Mouse (Mus musculus): ENCODE data around the gene Prepl. TPM values are rescaled to one million over a fixed set of nuclear protein-coding genes. Genes with fewer than 3 reads are reported as not detected.

Gene Prepl
- polyA plus RNA-seq (2014; fragmentation: Nextera tagmentation; extraction: Ambion mirVana) = 40.6 and 45.5 TPM in 2 replicates

DNA sequence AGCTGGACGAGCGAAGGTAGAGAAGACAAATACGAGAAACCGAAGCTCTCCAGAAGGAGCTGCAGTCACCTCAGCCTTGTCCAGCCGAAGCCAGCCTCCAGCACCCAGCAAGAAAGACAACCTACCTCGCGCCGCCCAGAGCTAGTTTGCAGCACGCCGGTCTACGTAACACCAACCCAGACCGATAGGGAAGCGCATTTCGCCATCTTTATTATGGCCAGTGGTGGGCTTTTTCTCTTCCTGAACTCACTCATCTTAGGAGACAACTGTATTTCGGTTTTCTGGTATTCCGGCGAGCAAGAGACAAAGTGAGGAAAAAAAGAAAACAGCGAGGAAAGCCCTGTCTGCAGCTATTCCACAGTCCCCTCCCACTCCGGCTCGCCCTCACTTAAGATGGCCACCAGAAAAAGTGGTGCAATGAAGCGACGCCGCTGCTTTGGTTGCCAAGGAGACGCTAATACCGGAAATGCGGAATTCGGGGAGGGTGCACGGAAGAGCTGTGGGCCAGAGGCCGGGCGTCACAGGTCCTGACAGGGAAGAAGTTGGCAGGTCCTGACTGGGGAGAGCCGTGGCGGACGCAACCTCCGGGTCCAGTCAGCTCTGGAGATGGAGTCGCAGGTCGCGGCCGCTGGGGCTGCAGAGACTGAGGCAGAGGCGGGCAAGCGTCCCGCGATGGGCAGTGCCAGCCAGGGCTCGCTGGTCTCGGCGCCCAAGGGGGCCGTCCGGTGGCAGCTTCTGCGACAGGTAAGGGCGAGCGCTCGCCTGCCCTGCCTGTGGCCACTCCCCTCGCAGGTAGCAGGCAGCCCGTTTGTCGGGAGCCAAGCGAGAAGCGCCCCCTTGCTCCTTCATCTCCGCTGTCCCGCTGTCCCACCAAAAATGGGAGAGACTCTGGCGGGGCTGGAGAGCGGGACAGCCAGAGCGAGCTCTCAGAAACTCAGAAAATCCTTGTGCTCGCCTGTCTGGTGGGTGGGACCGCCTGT is at the start of gene Prepl, which contains the start of gene Camkmt:
Gene Prepl, minus strand, starts transcription at position 122 of the 980 bp plus-strand sequence.
Gene Camkmt, plus strand, starts transcription at position 433 of the 980 bp plus-strand sequence.
- Histone ChIP-seq H3K9ac (replicated peaks; ENCODE audit: low read length) (peak within 1 kb of the TSS; percentile 79), H3K27ac (replicated peaks; ENCODE audit: low read depth, low read length) (peak within 1 kb of the TSS; percentile 56; the same call in 1 of the 2 replicates), H3K27me3 (ENCODE audit: control insufficient read depth, insufficient read depth, low read length) (no peaks in the 10 kb centered on the region), H3K4me2 (ENCODE audit: low read depth, low read length) (peak within 1 kb of the TSS; percentile 73), H3K9me3 (replicated peaks; ENCODE audit: control insufficient read depth, low read length) (no peaks in the 10 kb centered on the region), H3K4me1 (ENCODE audit: control insufficient read depth, insufficient read depth, low read length) (no peaks in the 10 kb centered on the region), H3K4me3 (ENCODE audit: low read depth, low read length) (peak within 1 kb of the TSS; percentile 85), H3K36me3 (replicated peaks; ENCODE audit: control insufficient read depth, insufficient read depth, low read depth, low read length) (no peaks in the 10 kb centered on the region)
- peak; percentile 99 for DNase-seq (ENCODE audit: low spot score)
- peak; percentile 98 for ATAC-seq (replicated peaks; ENCODE audit: insufficient number of reproducible peaks, low FRiP score, low TSS enrichment, low read depth)
- under 1% methylated on average over 62 of the region's 63 CpGs for WGBS

DNA sequence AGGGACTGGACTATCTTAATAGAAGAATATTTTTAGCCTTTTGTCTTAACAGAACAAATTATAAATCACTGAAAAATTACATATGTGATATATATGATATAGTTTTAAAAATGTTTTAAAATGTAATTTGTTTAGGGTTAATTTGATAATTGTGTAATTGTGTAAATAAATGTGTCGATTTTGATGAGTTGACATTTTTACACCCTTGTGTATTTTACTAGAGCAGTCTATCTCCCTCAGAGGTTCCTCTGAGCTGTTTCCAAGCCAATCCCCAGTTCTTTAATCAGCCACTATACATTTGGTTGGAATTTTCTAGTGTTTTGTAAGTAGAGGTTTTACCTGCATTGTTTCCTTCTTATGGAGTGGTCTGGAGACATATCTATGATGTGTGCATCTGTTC is 48.4 kb upstream of the Prepl start:
- Histone ChIP-seq H3K9ac (replicated peaks; ENCODE audit: low read length) (no peak overlapping the region), H3K4me3 (ENCODE audit: low read depth, low read length) (no peak overlapping the region), H3K27me3 (ENCODE audit: control insufficient read depth, insufficient read depth, low read length) (no peaks in the 10 kb centered on the region), H3K4me1 (ENCODE audit: control insufficient read depth, insufficient read depth, low read length) (no peaks in the 10 kb centered on the region), H3K36me3 (replicated peaks; ENCODE audit: control insufficient read depth, insufficient read depth, low read depth, low read length) (no peaks in the 10 kb centered on the region), H3K9me3 (replicated peaks; ENCODE audit: control insufficient read depth, low read length) (no peaks in the 10 kb centered on the region), H3K27ac (replicated peaks; ENCODE audit: low read depth, low read length) (no peak overlapping the region), H3K4me2 (ENCODE audit: low read depth, low read length) (no peak overlapping the region)
- no peak for DNase-seq (ENCODE audit: low spot score)
- WGBS = 78% methylated on average over 1 of the region's 1 CpGs
- no peak for ATAC-seq (replicated peaks; ENCODE audit: insufficient number of reproducible peaks, low FRiP score, low TSS enrichment, low read depth)

DNA sequence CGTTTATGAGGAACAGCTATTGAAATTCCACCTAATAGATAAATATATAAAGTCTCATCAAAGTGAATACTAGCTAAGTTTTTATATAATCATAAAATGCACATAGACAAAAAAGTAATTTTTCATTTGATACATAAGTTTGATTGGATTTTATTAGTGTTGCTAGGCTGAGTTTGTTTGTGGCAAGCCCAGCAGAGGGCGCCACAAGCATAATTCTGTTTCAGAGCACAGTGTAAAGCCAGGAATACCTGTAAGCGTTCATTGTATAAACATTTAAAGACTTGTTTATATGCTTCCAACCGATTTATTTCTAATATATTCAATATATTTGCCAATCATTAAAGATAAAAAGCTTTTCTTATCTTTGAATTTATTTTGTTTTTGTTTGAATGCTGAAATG is 26.6 kb upstream of the Prepl start:
- H3K9ac ChIP-seq (replicated peaks; ENCODE audit: low read length) = no peak overlapping the region
- peak; percentile 72 for DNase-seq (ENCODE audit: low spot score)
- WGBS = 31% methylated on average over 4 of the region's 4 CpGs

DNA sequence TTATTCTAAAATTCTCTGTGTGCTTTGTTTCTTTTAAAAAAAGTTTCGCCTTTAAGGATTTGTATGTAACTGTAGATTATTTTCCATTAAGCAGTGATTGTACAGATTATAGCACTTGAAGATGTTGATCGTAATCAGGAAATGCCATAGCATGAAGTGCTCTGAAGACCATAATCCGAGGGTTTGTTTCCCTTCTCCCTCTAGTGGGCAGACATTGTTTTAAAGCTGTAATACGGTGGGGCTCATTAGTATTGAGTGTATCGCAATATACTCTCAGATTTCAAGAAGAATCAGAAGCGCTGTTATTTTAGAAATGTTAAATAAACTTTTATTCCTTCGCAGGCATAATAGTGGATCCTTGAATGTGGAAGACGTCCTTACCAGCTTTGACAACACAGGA is 23.4 kb upstream of the Prepl start:
- DNase-seq (ENCODE audit: low spot score) (no peak), ATAC-seq (replicated peaks; ENCODE audit: insufficient number of reproducible peaks, low FRiP score, low TSS enrichment, low read depth) (no peak)
- Histone ChIP-seq H3K27ac (replicated peaks; ENCODE audit: low read depth, low read length) (no peak overlapping the region), H3K27me3 (ENCODE audit: control insufficient read depth, insufficient read depth, low read length) (no peaks in the 10 kb centered on the region), H3K4me1 (ENCODE audit: control insufficient read depth, insufficient read depth, low read length) (no peaks in the 10 kb centered on the region), H3K4me2 (ENCODE audit: low read depth, low read length) (no peak overlapping the region), H3K36me3 (replicated peaks; ENCODE audit: control insufficient read depth, insufficient read depth, low read depth, low read length) (no peaks in the 10 kb centered on the region), H3K9ac (replicated peaks; ENCODE audit: low read length) (no peak overlapping the region), H3K4me3 (ENCODE audit: low read depth, low read length) (no peak overlapping the region), H3K9me3 (replicated peaks; ENCODE audit: control insufficient read depth, low read length) (no peaks in the 10 kb centered on the region)
- 83% methylated on average over 8 of the region's 8 CpGs for WGBS

More for the DNA sequence above, 26.6 kb upstream of the Prepl start:
- no peaks in the 10 kb centered on the region for H3K9me3 ChIP-seq (replicated peaks; ENCODE audit: control insufficient read depth, low read length)
- H3K36me3 ChIP-seq (replicated peaks; ENCODE audit: control insufficient read depth, insufficient read depth, low read depth, low read length) = no peaks in the 10 kb centered on the region
- H3K4me1 ChIP-seq (ENCODE audit: control insufficient read depth, insufficient read depth, low read length) = no peaks in the 10 kb centered on the region
- H3K4me2 ChIP-seq (ENCODE audit: low read depth, low read length) = no peak overlapping the region
- no peak for ATAC-seq (replicated peaks; ENCODE audit: insufficient number of reproducible peaks, low FRiP score, low TSS enrichment, low read depth)
- no peak overlapping the region for H3K27ac ChIP-seq (replicated peaks; ENCODE audit: low read depth, low read length)
- H3K4me3 ChIP-seq (ENCODE audit: low read depth, low read length) = no peak overlapping the region
- no peaks in the 10 kb centered on the region for H3K27me3 ChIP-seq (ENCODE audit: control insufficient read depth, insufficient read depth, low read length)

DNA sequence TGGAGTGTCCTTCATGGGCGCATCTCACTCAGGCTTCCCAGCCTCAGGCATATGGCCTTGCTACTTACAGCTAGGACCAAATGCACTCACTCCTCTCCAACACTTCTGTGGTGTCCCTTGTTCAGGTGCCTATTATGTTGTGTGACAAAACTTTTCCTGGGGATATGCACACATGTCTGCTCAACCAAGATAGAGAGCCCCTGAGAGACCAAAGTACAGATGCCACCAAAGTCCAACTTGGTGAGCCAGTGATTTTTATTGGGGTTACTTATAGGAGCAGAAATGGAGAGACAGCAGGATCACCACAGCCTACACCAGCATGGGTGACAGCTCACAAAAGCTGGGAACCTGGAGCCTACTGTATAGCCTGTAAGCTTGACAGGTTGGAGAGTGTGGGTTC is 20.6 kb upstream of the Prepl start:
- H3K9me3 ChIP-seq (replicated peaks; ENCODE audit: control insufficient read depth, low read length) = no peaks in the 10 kb centered on the region

DNA sequence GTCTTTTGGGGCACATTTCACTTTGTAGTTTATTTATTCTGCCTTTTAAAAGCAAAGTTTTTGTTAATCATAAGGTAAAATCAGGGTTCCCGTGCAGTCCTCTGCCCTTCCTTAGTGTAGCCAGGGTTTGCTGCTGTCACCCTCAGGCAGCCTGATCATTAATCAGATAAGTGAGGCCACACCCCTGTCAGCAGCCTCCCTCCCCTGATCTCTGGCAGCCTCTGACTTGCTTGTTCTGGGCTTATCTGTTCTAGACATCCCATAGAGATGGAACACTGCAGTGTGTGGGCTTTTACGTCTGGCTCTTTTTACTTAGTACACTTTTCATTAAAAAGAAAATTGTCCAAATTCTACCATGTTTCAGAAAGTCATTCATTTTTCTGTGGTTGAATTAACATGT is 13.3 kb upstream of the Prepl start:
- Histone ChIP-seq H3K4me2 (ENCODE audit: low read depth, low read length) (no peak overlapping the region), H3K4me1 (ENCODE audit: control insufficient read depth, insufficient read depth, low read length) (no peaks in the 10 kb centered on the region), H3K9me3 (replicated peaks; ENCODE audit: control insufficient read depth, low read length) (no peaks in the 10 kb centered on the region), H3K27ac (replicated peaks; ENCODE audit: low read depth, low read length) (no peak overlapping the region), H3K36me3 (replicated peaks; ENCODE audit: control insufficient read depth, insufficient read depth, low read depth, low read length) (no peaks in the 10 kb centered on the region), H3K27me3 (ENCODE audit: control insufficient read depth, insufficient read depth, low read length) (no peaks in the 10 kb centered on the region), H3K9ac (replicated peaks; ENCODE audit: low read length) (no peak overlapping the region), H3K4me3 (ENCODE audit: low read depth, low read length) (no peak overlapping the region)
- ATAC-seq (replicated peaks; ENCODE audit: insufficient number of reproducible peaks, low FRiP score, low TSS enrichment, low read depth) (no peak), DNase-seq (ENCODE audit: low spot score) (no peak)
- WGBS = 52% methylated on average over 2 of the region's 2 CpGs

More for the DNA sequence above, 20.6 kb upstream of the Prepl start:
- H3K4me3 ChIP-seq (ENCODE audit: low read depth, low read length) = no peak overlapping the region
- no peaks in the 10 kb centered on the region for H3K27me3 ChIP-seq (ENCODE audit: control insufficient read depth, insufficient read depth, low read length)
- H3K4me1 ChIP-seq (ENCODE audit: control insufficient read depth, insufficient read depth, low read length) = no peaks in the 10 kb centered on the region
- no peak overlapping the region for H3K4me2 ChIP-seq (ENCODE audit: low read depth, low read length)
- no peak for ATAC-seq (replicated peaks; ENCODE audit: insufficient number of reproducible peaks, low FRiP score, low TSS enrichment, low read depth)
- H3K27ac ChIP-seq (replicated peaks; ENCODE audit: low read depth, low read length) = no peak overlapping the region
- H3K9ac ChIP-seq (replicated peaks; ENCODE audit: low read length) = no peak overlapping the region
- H3K36me3 ChIP-seq (replicated peaks; ENCODE audit: control insufficient read depth, insufficient read depth, low read depth, low read length) = no peaks in the 10 kb centered on the region
- WGBS = 92% methylated on average over 1 of the region's 1 CpGs
- DNase-seq (ENCODE audit: low spot score) = no peak

DNA sequence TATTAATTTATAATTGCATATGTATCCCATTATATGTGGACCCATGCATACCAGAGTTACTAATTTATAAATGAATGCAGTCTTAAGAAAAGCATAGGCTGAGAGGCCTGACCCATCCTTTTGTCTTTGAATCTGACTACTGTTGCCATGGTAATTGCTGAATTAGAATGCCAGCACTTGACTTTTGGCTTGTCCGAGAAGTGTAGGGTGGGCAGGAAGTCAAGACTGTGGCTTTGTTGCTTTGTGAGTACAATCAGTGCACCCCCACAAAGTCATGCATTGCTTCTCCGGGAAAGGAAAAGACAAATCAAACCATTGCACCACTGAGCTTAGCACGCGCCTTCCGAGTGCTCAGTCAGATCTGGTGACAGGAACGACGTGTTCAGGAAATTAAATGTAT is 11.7 kb upstream of the Prepl start:
- 83% methylated on average over 7 of the region's 7 CpGs for WGBS
- DNase-seq (ENCODE audit: low spot score) = no peak

DNA sequence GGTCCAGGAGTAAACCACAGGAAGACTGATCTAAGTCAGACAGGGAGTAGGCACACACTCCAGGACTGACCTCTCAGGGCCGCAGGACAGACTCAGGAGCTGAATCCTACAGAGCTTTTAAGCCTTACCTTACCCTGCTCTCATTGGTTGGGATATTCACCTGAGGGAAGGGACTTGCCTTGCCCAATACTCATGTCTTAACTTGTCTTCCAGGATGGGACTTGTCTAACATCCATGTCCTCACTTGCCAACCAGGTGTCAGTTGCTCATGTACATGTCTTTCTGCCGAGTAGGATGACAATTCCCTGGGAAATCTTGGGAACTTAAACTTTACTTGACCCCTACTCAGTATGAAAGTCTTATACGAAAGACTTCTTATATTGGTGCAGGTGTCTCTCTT is 10.2 kb upstream of the Prepl start:
- Histone ChIP-seq H3K9ac (replicated peaks; ENCODE audit: low read length) (no peak overlapping the region), H3K4me2 (ENCODE audit: low read depth, low read length) (no peak overlapping the region), H3K9me3 (replicated peaks; ENCODE audit: control insufficient read depth, low read length) (no peaks in the 10 kb centered on the region), H3K36me3 (replicated peaks; ENCODE audit: control insufficient read depth, insufficient read depth, low read depth, low read length) (no peaks in the 10 kb centered on the region), H3K4me1 (ENCODE audit: control insufficient read depth, insufficient read depth, low read length) (no peaks in the 10 kb centered on the region), H3K4me3 (ENCODE audit: low read depth, low read length) (no peak overlapping the region), H3K27ac (replicated peaks; ENCODE audit: low read depth, low read length) (no peak overlapping the region), H3K27me3 (ENCODE audit: control insufficient read depth, insufficient read depth, low read length) (no peaks in the 10 kb centered on the region)
- DNase-seq (ENCODE audit: low spot score) (no peak), ATAC-seq (replicated peaks; ENCODE audit: insufficient number of reproducible peaks, low FRiP score, low TSS enrichment, low read depth) (no peak)
- WGBS = 92% methylated on average over 3 of the region's 3 CpGs

More for the DNA sequence above, 11.7 kb upstream of the Prepl start:
- H3K36me3 ChIP-seq (replicated peaks; ENCODE audit: control insufficient read depth, insufficient read depth, low read depth, low read length) = no peaks in the 10 kb centered on the region
- no peak overlapping the region for H3K4me3 ChIP-seq (ENCODE audit: low read depth, low read length)
- H3K4me2 ChIP-seq (ENCODE audit: low read depth, low read length) = no peak overlapping the region
- no peak overlapping the region for H3K27ac ChIP-seq (replicated peaks; ENCODE audit: low read depth, low read length)
- no peak for ATAC-seq (replicated peaks; ENCODE audit: insufficient number of reproducible peaks, low FRiP score, low TSS enrichment, low read depth)
- no peaks in the 10 kb centered on the region for H3K4me1 ChIP-seq (ENCODE audit: control insufficient read depth, insufficient read depth, low read length)
- no peaks in the 10 kb centered on the region for H3K9me3 ChIP-seq (replicated peaks; ENCODE audit: control insufficient read depth, low read length)
- H3K9ac ChIP-seq (replicated peaks; ENCODE audit: low read length) = no peak overlapping the region
- H3K27me3 ChIP-seq (ENCODE audit: control insufficient read depth, insufficient read depth, low read length) = no peaks in the 10 kb centered on the region
